Mouse (Mus musculus) limb, embryonic 10.5 days (tissue): ENCODE measurements around the gene Rps12-ps3. TPM values are rescaled to one million over a fixed set of nuclear protein-coding genes. Genes with fewer than 3 reads are reported as not detected.

Source experiments
- DNase-seq: peaks from one replicate; pipeline ENCODE4 v3.0.0-alpha.2; 2017; ENCODE audit warnings: low spot score
- H3K27ac ChIP-seq: fragments of 300-500 bp; sonication (generic); 2 replicates; pipeline ENCODE4 v1.5.1; 2016; ENCODE audit warnings: mild to moderate bottlenecking
- H3K27me3 ChIP-seq: fragments of 300-500 bp; sonication (generic); 2 replicates; pipeline ENCODE4 v1.6.1; 2016; ENCODE audit warnings: low read depth, mild to moderate bottlenecking; ENCODE audit not compliant: poor library complexity, severe bottlenecking
- H3K36me3 ChIP-seq: fragments of 300-500 bp; sonication (generic); 2 replicates; pipeline ENCODE4 v1.6.1; 2016; ENCODE audit warnings: mild to moderate bottlenecking, moderate library complexity
- H3K4me1 ChIP-seq: fragments of 300-500 bp; sonication (generic); 2 replicates; pipeline ENCODE4 v1.6.1; 2016
- H3K4me3 ChIP-seq: fragments of 300-500 bp; sonication (generic); 2 replicates; pipeline ENCODE4 v1.5.1; 2016; ENCODE audit warnings: mild to moderate bottlenecking, moderate library complexity
- H3K9me3 ChIP-seq: fragments of 300-500 bp; sonication (generic); replicated peaks from 2 replicates; pipeline ENCODE4 v1.6.1; 2016; ENCODE audit warnings: mild to moderate bottlenecking
- WGBS: fragments of 180-500 bp; shearing (Covaris S2); methylation state at CpG from one replicate; pipeline ENCODE4 v1.1.7; 2016; 5-methylcytosine and 5-hydroxymethylcytosine counted together
- polyA plus RNA-seq: library from polyadenylated mRNA; unstranded; fragments of >200 nt; fragmentation: Nextera tagmentation; extraction: Ambion mirVana; gene quantifications from 2 replicates; pipeline ENCODE4 v1.2.1, GENCODE M21; 2016

Rps12-ps3 gene
- polyA plus RNA-seq, 1 experiment from 2014 or later, result 7.6 TPM

DNA sequence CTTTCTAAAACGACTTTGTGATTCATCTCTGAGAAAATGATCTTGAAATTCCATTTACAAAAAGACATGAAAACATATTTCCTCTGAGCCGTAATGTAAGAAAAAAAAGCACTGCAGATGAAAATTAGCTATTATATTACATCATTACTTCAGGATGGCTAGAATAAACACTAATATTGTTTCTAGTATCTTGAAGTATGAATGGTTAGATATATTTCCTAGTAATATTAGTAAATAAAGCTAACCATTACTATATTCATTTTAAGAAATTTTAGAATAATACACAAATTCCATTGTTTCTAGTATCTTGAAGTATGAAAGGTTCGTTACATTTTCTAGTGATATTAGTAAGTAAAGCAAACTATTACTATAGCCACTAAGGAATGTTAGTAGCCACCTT, 17.8 kb downstream of the Rps12-ps3 start:
- Histone ChIP-seq H3K27me3 (no peaks in the 10 kb centered on the region), H3K9me3 (no peaks in the 10 kb centered on the region), H3K4me1 (peaks cover 32% of the 10 kb centered on the region), H3K36me3 (peaks cover 13% of the 10 kb centered on the region), H3K27ac (no peak overlapping the region), H3K4me3 (no peak overlapping the region)
- 89% methylated on average over 3 of the region's 3 CpGs for WGBS
- DNase-seq, result no peak

DNA sequence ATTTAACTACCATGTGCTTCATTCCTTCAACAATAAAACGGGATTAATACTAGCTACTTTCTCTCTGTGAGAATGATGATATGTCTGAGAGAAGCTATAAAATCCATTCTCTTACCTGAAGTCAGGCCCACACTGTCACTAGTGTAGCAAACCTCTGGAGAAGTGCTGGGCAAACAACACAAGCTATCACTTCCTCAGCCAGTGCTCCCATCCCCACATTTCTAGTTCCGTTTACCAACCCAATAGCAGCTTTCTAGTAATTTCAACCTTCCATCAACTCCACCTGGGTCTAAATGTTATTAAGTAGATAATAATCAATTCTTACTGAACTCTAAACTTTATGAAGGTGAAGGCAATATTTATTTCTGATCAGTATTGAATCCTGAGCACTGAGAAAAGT, 20.9 kb downstream of the Rps12-ps3 start:
- Histone ChIP-seq H3K27me3 (no peaks in the 10 kb centered on the region), H3K4me3 (peak overlapping the region; percentile 94), H3K9me3 (no peaks in the 10 kb centered on the region), H3K36me3 (0 out of 2 replicates have a peak, but pooled peaks cover under 1% of the 10 kb centered on the region), H3K27ac (no peak overlapping the region), H3K4me1 (peaks cover 44% of the 10 kb centered on the region)
- WGBS, result 39% methylated on average over 2 of the region's 2 CpGs
- DNase-seq, result no peak

DNA sequence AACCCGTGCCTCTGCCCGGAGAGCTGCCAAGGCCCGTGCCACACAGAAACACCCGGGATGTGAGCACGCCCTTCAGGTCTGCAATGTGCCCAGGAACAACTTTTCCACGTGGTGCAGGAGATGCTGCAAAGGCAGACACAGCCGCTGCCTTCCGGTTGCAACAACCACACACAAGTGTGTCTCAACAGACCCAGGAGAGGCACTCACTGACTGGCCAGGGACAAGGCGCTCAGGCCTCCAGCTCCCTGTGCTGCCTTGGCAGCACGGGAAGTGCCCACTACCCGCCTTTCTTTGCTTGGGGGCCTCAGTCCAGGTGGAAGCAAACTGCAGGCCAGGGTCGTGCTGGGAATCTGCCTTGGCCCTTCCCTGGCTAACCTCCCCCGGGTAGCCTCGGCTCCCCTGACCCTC, 22.2 kb downstream of the Rps12-ps3 start:
- peak overlapping the region; percentile 97 for H3K27ac ChIP-seq
- H3K9me3 ChIP-seq, result no peaks in the 10 kb centered on the region
- WGBS, result 2% methylated on average over 14 of the region's 14 CpGs
- DNase-seq, result peak; percentile 57
- H3K27me3 ChIP-seq, result no peaks in the 10 kb centered on the region
- no peaks in the 10 kb centered on the region for H3K36me3 ChIP-seq
- H3K4me1 ChIP-seq, result peaks cover 44% of the 10 kb centered on the region
- peak overlapping the region; percentile 94 for H3K4me3 ChIP-seq

DNA sequence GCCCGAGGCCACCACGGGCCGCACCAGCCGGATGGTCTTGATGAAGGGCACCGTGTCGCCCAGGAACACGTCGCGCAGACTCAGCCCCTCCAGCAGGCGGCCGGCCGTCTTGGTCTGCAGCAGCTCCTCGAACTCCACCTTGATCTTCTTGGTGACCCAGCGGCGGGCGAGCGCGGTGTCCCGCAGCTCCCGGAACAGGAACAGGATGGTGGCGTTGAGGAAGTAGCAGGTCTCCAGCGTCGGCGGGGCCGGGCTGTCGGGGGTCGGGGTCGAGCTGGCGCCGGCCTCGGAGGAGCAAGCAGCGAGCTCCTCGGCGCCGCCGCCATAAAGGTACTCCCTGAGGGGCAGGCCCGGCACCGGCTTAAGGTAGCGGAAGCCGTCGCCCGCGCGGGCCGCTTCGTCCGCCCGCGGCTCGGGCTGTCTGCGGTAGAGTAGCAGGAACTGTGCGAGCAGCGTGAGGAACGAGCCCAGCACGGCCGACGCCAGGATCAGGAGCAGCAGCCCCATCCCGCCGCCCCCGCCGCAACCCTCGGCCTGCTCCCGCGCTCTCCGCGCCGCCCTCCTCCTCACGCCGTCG, 23.1 kb downstream of the Rps12-ps3 start:
- Histone ChIP-seq H3K27ac (peak overlapping the region; percentile 97), H3K4me1 (peaks cover 44% of the 10 kb centered on the region), H3K9me3 (no peaks in the 10 kb centered on the region), H3K4me3 (peak overlapping the region; percentile 94), H3K36me3 (no peaks in the 10 kb centered on the region), H3K27me3 (no peaks in the 10 kb centered on the region)
- DNase-seq, result peak; percentile 80
- WGBS, result under 1% methylated on average over 70 of the region's 70 CpGs

DNA sequence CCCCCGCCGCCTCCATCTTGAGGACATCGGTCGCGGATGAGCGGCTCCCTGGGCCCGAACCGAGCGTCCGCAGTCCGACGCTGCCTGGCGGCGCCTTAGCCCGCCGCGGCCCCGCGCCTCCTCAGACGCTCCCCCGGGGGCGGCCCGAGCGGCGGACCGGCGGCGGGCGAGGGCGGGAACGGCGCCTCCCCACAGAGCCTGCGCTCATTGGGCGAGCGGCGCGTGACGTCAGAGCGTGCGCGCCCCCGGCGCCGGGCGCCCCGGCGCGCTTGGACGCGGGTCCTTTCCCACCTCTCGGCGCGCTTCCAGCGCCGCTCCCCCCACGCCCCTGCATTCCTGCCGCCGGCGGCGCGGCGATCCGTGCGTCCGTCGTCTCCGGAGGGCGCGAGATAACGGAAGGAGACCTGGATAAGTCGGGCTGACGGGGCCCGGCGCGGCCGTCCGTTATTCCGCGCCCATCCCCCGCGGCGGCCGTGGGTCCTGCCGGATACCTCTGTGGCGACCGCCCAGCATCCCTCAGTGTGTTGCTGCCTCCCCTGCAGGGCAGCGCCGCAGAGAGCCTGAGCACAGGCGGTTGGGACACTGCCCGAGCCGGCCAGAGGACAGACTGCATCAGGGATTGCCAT, 23.7 kb downstream of the Rps12-ps3 start, which contains the start of gene Pdzd8:
Pdzd8 (minus strand) TSS at position 123 of the 626 bp plus-strand sequence.
- peak within 1 kb of the TSS; percentile 94 for H3K4me3 ChIP-seq
- no peaks in the 10 kb centered on the region for H3K36me3 ChIP-seq
- H3K27ac ChIP-seq, result peak within 1 kb of the TSS; percentile 97
- no peaks in the 10 kb centered on the region for H3K27me3 ChIP-seq
- H3K4me1 ChIP-seq, result peaks cover 44% of the 10 kb centered on the region
- peak; percentile 93 for DNase-seq
- under 1% methylated on average over 91 of the region's 91 CpGs for WGBS
- no peaks in the 10 kb centered on the region for H3K9me3 ChIP-seq

DNA sequence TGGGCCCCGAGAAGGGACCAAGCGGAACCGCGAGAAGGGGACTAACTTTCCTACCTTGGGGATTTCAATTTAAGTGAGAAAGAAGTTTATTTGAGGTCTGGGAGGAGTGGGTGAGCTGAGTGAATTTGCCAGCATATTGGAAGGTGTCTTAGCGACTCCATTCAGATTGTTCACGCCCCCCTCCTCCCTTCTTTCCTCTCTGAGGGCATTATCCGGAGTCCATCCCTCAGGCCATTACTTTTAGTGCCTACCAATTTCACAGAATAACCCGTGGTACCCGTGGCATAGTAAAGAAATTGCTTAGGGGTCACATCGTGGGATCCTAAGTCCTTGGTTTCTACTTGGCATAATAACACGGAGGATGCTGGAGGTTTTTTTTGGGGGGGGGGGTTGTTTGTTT, 24.2 kb downstream of the Rps12-ps3 start:
- Histone ChIP-seq H3K9me3 (no peaks in the 10 kb centered on the region), H3K27ac (peak overlapping the region; percentile 97), H3K4me1 (peaks cover 41% of the 10 kb centered on the region), H3K36me3 (no peaks in the 10 kb centered on the region), H3K4me3 (peak overlapping the region; percentile 94), H3K27me3 (no peaks in the 10 kb centered on the region)
- WGBS, result 3% methylated on average over 11 of the region's 11 CpGs
- no peak for DNase-seq

DNA sequence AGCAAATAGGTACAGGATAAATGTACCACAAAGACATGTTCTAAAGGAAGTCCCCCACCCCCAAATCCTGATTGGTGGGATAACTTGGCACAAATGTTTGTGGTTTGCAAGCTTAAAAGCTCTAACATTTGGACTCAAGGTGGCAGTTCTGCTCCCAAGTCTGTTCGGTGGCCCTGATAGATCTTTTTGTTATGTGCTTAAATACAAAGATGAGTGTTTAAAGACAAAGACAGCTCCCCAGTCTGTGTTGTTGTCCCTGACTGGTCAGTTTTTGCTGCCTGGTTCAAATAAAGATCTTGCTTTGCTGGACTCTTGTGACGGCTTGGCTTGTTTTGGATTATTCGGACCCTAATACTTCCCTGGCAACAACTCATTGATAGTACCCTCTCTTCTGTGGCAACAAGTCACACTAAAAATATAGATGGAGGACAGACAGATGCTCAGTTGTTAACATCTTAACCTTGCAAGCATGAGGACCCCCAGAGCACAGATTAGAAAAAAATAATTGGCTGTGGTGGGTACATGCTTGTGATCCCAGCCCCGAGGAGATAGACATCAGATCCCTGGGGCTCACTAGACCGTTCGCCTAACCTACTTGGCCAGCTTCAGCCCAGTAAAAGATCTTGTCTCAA, 27.4 kb downstream of the Rps12-ps3 start:
- Histone ChIP-seq H3K27ac (no peak overlapping the region), H3K36me3 (no peaks in the 10 kb centered on the region), H3K9me3 (no peaks in the 10 kb centered on the region), H3K4me1 (peaks cover 17% of the 10 kb centered on the region), H3K27me3 (0 out of 2 replicates have a peak, but pooled peaks cover 5% of the 10 kb centered on the region), H3K4me3 (no peak overlapping the region)
- DNase-seq, result no peak
- WGBS, result 92% methylated on average over 6 of the region's 6 CpGs

DNA sequence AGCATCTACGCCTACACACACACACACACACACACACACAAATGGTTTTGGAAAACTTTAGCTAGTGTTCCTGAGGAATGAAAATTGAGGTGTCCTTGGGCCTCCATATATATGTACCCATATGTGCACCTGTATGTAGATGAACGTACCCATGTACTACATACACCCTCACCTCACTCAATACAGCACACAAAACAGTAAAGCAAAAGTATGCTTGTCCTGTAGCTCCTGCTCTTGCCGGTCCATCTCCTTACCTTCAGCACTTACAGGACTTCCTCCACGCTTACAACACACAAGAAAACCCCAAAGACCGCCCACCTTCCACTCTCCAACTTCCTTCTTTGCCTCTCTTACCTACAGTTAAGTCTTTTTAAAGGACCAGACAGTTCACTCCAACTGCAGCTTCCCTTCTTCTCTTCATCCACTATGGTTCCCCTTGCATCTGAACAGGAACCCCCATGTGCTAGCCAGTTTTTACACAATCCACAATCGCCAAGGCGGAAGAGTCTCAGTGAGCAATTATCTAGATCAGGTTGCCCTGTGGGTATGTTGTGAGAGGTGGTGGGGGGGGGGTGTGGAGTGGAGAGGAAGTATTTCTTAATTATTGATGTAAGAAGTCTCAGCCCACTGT, 28.3 kb downstream of the Rps12-ps3 start:
- 0 out of 2 replicates have a peak, but pooled peaks cover 5% of the 10 kb centered on the region for H3K27me3 ChIP-seq
- no peaks in the 10 kb centered on the region for H3K9me3 ChIP-seq
- H3K36me3 ChIP-seq, result no peaks in the 10 kb centered on the region
- WGBS, result 86% methylated on average over 7 of the region's 7 CpGs
- DNase-seq, result no peak
- no peak overlapping the region for H3K4me3 ChIP-seq
- peaks cover 9% of the 10 kb centered on the region for H3K4me1 ChIP-seq
- no peak overlapping the region for H3K27ac ChIP-seq

DNA sequence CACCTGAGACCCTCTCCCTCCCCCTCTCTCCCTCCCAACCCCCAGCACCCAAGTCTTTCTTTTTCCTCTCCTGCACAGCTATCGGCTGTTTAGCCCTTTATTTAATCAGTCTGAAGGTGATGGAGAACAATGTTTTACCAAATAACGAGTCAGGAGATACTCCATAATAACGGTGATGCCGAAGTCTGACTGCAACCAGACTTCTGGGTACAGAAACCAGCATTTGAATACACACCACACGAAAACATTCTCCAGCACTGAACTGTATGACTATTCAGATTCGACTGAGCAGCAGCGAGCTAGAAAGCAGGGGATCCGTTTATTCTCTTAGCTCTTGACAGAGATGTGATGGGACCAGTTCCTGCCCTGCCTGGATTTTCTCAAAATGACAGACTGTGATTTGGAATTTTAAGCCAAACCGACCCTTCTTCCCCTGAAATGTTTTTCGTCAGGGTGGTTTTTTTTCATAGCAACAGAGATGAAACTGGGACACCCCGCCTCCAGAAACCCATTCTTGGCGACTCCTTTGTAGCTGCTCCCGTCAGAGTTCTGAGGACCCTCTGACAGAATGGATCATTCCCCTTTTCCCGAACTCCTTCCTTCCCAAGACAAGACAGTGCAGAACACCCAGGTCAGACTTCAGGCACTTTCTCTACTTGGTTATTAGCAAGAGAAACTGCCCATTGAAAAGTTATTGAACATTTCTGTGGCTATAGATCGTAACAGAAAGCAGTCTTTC, 29.2 kb downstream of the Rps12-ps3 start:
- 67% methylated on average over 15 of the region's 15 CpGs for WGBS
- DNase-seq, result no peak

DNA sequence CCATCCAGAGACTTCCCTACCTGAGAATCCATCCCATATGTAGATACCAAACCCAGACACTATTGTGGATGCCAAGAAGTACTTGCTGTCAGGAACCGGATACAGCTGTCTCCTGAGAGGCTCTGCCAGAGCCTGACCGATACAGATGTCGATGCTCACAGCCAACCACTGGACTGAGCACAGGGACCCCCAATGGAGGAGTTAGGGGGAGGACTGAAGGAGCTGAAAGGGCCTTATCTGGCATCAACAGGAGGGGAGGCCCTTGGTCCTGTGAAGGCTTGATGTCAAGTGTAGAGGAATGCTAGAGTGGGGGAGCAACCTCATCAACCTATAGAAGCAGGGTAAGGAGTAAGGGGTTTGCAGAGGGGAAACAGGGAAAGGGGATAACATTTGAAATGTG, 30.7 kb downstream of the Rps12-ps3 start:
- Histone ChIP-seq H3K4me1 (no peaks in the 10 kb centered on the region), H3K4me3 (no peak overlapping the region), H3K27ac (no peak overlapping the region), H3K9me3 (no peaks in the 10 kb centered on the region), H3K27me3 (0 out of 2 replicates have a peak, but pooled peaks cover 5% of the 10 kb centered on the region), H3K36me3 (no peaks in the 10 kb centered on the region)
- no peak for DNase-seq
- WGBS, result 78% methylated on average over 3 of the region's 3 CpGs

More for the DNA sequence above, 29.2 kb downstream of the Rps12-ps3 start:
- H3K27ac ChIP-seq, result no peak overlapping the region
- no peak overlapping the region for H3K4me3 ChIP-seq
- no peaks in the 10 kb centered on the region for H3K36me3 ChIP-seq
- 0 out of 2 replicates have a peak, but pooled peaks cover 5% of the 10 kb centered on the region for H3K27me3 ChIP-seq
- peaks cover 5% of the 10 kb centered on the region for H3K4me1 ChIP-seq
- H3K9me3 ChIP-seq, result no peaks in the 10 kb centered on the region

DNA sequence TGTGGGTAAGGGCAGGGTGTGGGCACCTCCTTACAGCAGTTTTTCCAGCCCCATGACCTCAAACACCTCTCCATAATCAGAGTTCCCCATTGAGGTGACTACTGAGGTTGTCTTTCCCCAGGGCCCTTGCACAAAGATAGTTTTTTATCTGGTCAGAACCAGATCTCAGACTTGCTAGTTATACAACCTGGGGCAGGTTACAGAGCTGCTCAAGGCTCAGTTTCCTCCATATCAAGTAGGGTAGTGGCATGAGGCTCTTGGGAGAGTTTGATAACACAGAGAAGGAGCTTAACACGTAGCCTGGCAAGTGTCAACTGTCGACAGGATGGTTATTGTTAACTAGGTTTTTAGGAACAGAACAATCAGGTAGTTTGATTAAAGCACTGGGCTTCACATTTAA, 32.8 kb downstream of the Rps12-ps3 start:
- H3K27me3 ChIP-seq, result 0 out of 2 replicates have a peak, but pooled peaks cover 5% of the 10 kb centered on the region
- H3K27ac ChIP-seq, result no peak overlapping the region
- WGBS, result 55% methylated on average over 2 of the region's 2 CpGs
- no peaks in the 10 kb centered on the region for H3K9me3 ChIP-seq
- no peak overlapping the region for H3K4me3 ChIP-seq
- no peaks in the 10 kb centered on the region for H3K36me3 ChIP-seq
- H3K4me1 ChIP-seq, result no peaks in the 10 kb centered on the region
- no peak for DNase-seq

DNA sequence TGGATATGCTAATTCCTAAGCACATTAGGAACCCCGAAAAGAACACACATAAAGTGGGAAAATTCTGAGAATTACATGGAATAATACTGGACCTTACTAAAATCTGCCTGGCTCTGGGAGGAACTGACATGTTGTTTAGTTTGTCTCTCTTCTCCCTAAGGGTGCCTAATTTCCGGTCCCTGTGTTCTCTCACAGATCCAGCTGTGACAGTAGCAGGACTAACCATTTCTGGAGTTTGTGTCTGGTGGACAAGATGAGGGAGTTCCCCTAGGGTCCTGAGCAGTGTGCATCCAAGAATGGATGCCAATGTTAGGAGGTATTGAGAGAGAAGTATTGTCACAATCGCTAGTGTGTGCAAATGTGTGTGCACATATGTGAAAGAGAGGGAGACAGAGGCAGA, 34.3 kb downstream of the Rps12-ps3 start:
- Histone ChIP-seq H3K4me3 (no peak overlapping the region), H3K4me1 (no peaks in the 10 kb centered on the region), H3K36me3 (no peaks in the 10 kb centered on the region), H3K27ac (no peak overlapping the region), H3K27me3 (0 out of 2 replicates have a peak, but pooled peaks cover 5% of the 10 kb centered on the region), H3K9me3 (no peaks in the 10 kb centered on the region)
- DNase-seq, result no peak
- 88% methylated on average over 3 of the region's 3 CpGs for WGBS
